Mouse (Mus musculus) brain, embryonic 18.5 days (tissue): ENCODE measurements at regions not wholly inside any gene's neighbourhood (a gene's known extent, or its start where the extent isn't known, plus 50 kb on each side); places are given as distances from the start of the nearest gene placed in this dataset.

Experiments used
- DNase-seq: peaks from one replicate; pipeline ENCODE4 v3.0.0-alpha.2; 2012; ENCODE audit warnings: low read depth, low spot score

- no peak for DNase-seq
Measured at GRCm38 (mm10) chr12:112376236-112376635, 113.0 kb upstream of the A530016L24Rik start.

DNA sequence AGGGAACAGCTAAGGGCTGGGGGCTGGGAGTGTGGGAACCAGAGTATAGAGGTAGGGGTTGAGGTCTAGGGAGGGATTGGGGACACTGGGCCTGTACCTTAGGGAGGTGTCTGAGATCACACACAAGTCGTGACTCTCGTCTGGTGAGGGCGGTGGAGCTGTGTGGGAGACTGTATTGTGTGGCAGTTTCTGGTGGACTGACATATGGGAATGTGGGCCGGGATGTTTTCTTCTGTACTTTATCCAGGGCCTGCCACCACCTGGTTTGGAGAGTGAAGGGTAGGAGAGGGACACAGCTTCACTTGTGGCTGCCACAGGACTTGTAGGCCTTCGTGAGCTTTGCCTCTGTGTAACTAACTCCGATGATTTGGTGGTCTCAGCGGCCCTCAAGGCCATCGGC, 112.5 kb upstream of the A530016L24Rik start:
- no peak for DNase-seq

GRCm38 (mm10) chr12:112378482-112379243, 110.6 kb upstream of the A530016L24Rik start:
- no peak for DNase-seq

GRCm38 (mm10) chr12:112387836-112388235, 101.4 kb upstream of the A530016L24Rik start:
- DNase-seq, result no peak

DNA sequence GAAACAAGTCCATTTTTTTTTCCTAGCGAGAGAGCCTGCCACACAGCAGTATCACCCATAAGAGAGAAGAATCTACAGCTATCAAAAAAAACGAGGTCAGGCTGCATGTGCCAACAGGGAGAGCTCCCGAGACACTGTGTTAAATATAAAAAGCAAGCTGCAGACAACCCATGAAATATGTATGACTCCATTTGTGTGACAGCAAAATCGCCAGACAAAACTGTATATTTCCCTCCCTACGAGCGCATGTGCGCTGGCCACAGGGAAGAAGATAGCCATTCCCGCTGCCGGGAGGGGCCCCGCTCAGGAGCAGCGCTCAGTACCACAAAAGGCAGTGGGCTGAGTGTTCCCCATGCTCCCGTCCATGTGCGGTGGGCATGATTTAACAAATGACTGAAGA, 93.3 kb upstream of the A530016L24Rik start:
- DNase-seq, result no peak

- no peak for DNase-seq
Measured at GRCm38 (mm10) chr12:112403688-112404240, 85.5 kb upstream of the A530016L24Rik start.

DNA sequence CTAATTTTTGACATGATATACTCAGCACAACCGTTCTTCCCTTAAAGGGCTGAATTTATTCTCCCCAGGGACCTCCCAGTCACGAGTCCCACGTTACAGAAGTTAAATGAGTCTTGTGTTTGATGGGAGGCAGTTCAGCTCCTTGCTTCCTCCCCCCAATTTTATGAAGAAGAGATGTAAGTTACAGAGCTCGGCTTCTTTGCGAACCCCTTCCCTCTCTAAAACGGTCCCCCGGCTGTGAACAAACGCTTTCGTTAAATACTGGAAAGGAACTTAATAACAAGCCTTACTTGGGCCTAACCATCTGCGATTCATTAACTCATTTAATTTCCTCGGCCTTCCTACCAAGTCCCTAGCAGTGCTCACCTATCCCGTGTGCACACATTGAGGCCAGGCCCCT, 84.9 kb upstream of the A530016L24Rik start:
- no peak for DNase-seq

DNA sequence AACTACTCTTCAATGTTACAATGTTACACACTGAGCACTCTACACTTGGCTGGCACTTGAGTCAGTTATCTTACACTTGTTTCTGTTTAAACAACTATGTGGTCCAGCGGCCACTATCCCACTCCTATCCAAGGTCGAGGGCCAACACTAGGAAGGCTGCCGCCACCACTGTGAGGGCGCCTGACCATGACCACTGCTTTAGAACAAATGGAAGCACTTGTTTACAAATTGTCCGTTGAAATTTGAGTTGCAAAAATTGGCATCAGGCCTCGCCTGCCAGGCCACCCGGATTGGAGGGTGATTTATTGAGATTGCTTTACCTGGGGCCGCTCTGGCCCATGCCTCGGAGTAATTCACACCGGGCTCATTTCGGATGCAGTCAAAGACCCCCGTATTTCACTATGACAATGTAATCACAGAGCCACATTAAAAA, 83.5 kb upstream of the A530016L24Rik start:
- DNase-seq, result no peak

GRCm38 (mm10) chr12:112411612-112412350, 77.5 kb upstream of the A530016L24Rik start:
- DNase-seq, result no peak

- no peak for DNase-seq
Measured at GRCm38 (mm10) chr12:112412351-112412697, 76.9 kb upstream of the A530016L24Rik start.

GRCm38 (mm10) chr12:112415926-112416473, 73.2 kb upstream of the A530016L24Rik start:
- no peak for DNase-seq

- no peak for DNase-seq
Measured at GRCm38 (mm10) chr12:112416537-112416936, 72.7 kb upstream of the A530016L24Rik start.

DNA sequence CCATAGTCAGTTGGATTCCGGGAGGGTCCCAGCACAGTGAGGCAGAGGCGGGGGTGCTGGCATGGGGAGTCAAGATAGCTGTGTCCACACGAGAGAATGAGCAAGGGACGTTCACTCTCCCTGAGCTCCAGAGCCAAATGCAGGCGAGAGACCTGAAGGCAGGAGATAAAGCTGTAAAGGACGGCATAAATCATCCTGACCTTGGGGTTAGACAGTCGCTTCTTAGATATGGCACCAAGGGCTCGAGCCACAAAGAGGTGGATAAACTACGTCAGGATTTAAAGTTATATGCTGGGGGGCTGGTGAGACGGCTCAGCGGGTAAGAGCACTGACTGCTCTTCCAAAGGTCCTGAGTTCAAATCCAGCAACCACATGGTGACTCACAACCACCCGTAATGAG, 70.6 kb upstream of the A530016L24Rik start:
- DNase-seq, result no peak

- no peak for DNase-seq
Measured at GRCm38 (mm10) chr12:112422177-112422576, 67.1 kb upstream of the A530016L24Rik start.

GRCm38 (mm10) chr12:112424150-112424549, 65.1 kb upstream of the A530016L24Rik start:
- no peak for DNase-seq

- no peak for DNase-seq
Measured at GRCm38 (mm10) chr12:112426681-112427080, 62.6 kb upstream of the A530016L24Rik start.

- no peak for DNase-seq
Measured at GRCm38 (mm10) chr12:112430104-112430846, 59.0 kb upstream of the A530016L24Rik start.

- no peak for DNase-seq
Measured at GRCm38 (mm10) chr12:112433315-112433714, 55.9 kb upstream of the A530016L24Rik start.

DNA sequence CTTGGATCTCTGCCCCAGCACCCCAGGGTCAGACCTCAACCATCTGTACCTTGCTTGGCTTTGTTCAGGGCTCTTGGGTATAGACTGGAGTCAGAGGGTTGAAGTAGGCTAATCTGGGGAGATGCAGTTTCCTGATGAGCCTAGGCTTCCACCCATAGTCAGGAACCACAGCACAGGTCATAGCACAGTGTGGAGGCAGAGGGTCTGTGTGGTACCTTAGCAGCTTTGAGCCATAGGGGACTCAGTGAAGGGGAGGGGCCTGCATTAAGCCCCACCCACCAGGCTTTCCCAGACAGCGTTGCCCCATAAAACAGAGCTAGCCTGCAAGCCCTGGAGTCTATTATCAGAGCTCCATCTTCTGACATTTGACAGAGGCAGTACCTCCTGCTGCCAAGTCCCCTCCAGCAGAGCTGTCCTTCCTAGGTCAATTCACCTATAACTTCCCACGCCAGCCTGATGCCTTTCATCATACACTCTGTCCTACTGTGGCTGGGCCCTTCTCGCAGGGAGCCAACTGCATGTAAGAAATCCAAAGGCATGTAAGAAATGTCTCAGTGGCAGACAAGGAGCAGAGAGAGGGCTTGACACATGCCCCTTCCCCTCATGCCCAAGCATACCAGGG, 54.5 kb upstream of the A530016L24Rik start:
- DNase-seq, result no peak

- no peak for DNase-seq
Measured at GRCm38 (mm10) chr12:112435295-112436110, 53.7 kb upstream of the A530016L24Rik start.
